Mouse (Mus musculus): ENCODE measurements around the gene Ssr2. TPM values are rescaled to one million over a fixed set of nuclear protein-coding genes. Genes with fewer than 3 reads are reported as not detected.
A peak's percentile ranks its signal among the peaks of the same experiment; 100 is the strongest.

Ssr2 gene
- total RNA-seq (2021): 10 to 100 TPM; 86.8 to 91.6 TPM
- long read RNA-seq, experiment 1, transcript Ssr2-207 (6 exons, 1,059 nt): major isoform, 47 of 62 reads
- long read RNA-seq, experiment 1, transcript Ssr2-201 (5 exons, 1,189 nt): minor isoform, 13 of 62 reads
- long read RNA-seq, experiment 1, partial matches to known transcripts: 0 of 62 reads
- long read RNA-seq, experiment 1, other reads (novel, unspliced or antisense): 2 of 62 reads
- long read RNA-seq, experiment 2, transcript Ssr2-207 (6 exons, 1,059 nt): major isoform, 64 of 77 reads
- long read RNA-seq, experiment 2, transcript Ssr2-201 (5 exons, 1,189 nt): minor isoform, 11 of 77 reads
- long read RNA-seq, experiment 2, partial matches to known transcripts: 0 of 77 reads
- long read RNA-seq, experiment 2, other reads (novel, unspliced or antisense): 2 of 77 reads

DNA sequence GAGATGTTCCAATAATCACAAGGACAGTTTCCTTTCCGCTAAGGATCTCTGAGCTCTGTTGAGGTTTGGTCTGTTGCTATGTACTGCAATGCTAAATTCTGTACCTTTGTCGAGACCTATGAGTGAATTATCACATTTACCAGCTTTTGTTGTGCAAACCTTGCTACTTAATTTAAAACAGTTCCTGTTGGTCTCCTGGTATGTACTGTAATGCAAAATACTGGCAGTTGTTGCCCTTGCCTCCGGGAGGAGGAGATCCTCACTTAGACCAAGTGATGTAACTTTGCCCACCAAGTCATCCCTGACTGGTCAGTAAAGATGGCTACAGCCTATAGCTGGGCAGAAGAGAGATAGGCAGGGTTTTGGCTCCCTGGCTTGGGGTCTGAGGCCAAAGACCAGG lies at the start of gene Ssr2:
Gene Ssr2, plus strand, starts transcription at position 337 of the 400 bp plus-strand sequence.
- no peak for DNase-seq (ENCODE audit: low spot score in 2 of 2)
- no peak within 1 kb of the TSS for H3K4me3 ChIP-seq
- TF ChIP-seq CTCF (conservative IDR thresholded peaks at IDR 0.05): no peak
- no peak within 1 kb of the TSS for H3K27ac ChIP-seq

DNA sequence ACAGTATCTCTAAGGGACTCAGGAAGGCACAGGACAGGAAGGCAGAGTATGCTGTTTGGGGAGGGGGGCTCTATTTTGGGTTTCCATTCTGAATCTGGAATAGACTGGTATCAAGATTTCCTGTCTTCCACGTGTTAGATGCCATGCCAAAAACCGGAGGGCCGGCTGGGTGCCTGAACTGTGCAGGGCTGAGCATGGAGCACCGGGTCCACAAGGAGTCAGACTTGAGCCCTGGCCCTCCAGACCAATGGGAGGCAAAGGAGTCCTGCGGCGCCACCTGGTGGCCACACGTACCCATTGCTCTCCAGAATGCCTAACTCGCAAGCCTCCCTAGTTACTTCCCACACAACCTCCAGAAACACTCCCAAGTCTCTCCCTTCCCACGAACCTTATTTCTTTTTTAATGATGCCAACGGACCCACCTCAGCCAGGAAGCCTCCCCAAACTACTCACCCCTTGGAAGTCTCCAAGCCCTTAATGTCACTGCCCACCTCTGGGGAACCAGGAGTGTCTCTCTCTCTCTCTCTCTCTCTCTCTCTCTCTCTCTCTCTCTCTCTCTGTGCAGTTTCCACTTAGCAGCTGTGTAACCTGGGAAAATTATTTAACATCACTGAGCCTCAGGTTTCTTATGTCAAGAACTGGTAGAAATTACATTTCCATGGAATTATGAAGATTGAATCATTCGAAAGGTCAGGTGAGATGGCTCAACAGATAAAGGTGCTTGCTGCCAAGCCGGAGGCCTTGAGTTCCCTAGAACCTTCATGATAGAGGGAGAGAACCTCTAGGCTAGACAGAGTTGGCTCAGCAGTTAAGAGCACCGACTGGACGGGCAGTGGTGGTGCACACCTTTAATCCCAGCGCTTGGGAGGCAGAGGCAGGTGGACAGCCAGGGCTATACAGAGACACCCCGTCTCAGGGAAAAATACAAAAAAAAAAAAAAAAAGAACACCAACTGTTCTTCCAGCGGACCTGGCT lies 49.2 kb upstream of the Ssr2 start:
- Histone ChIP-seq H3K27ac (no peak overlapping the region), H3K4me3 (no peak overlapping the region)
- peak; percentile 96 for TF ChIP-seq CTCF (conservative IDR thresholded peaks at IDR 0.05)
- DNase-seq (ENCODE audit: low spot score in 2 of 2): peak; percentile 77

GRCm38 (mm10) chr3:88527565-88527964 lies 48.1 kb upstream of the Ssr2 start:
- Histone ChIP-seq H3K27ac (no peak overlapping the region), H3K4me3 (no peak overlapping the region)
- no peak for DNase-seq (ENCODE audit: low spot score in 2 of 2)
- no peak for TF ChIP-seq CTCF (conservative IDR thresholded peaks at IDR 0.05)

DNA sequence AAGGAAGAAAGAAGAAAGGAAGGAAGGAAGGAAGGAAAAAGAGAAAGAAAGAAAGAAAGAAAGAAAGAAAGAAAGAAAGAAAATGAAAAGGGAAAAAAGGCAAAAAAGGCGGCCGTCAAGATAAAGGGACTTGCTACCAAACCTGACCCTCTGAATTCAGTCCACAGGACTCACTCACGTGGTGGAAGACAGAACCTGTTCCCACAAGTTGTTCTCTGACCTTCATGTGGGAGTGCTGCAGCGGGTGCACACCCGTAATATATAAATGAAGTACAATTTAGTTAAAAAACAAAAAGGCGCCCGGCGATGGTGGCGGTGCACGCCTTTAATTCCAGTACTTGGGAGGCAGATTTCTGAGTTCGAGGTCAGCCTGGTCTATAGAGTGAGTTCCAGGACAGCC lies 47.0 kb upstream of the Ssr2 start:
- no peak overlapping the region for H3K4me3 ChIP-seq
- TF ChIP-seq CTCF (conservative IDR thresholded peaks at IDR 0.05): no peak
- no peak for DNase-seq (ENCODE audit: low spot score in 2 of 2)
- H3K27ac ChIP-seq: no peak overlapping the region

GRCm38 (mm10) chr3:88529204-88530000 lies 46.3 kb upstream of the Ssr2 start:
- no peak for DNase-seq (ENCODE audit: low spot score in 2 of 2)
- H3K27ac ChIP-seq: no peak overlapping the region
- TF ChIP-seq CTCF (conservative IDR thresholded peaks at IDR 0.05): no peak
- no peak overlapping the region for H3K4me3 ChIP-seq

- no peak for TF ChIP-seq CTCF (conservative IDR thresholded peaks at IDR 0.05)
- no peak for DNase-seq (ENCODE audit: low spot score in 2 of 2)
- H3K27ac ChIP-seq: no peak overlapping the region
- H3K4me3 ChIP-seq: peak overlapping the region; percentile 85; the same call in 1 of the 2 replicates
Measured at GRCm38 (mm10) chr3:88530082-88530864, 45.4 kb upstream of the Ssr2 start.

DNA sequence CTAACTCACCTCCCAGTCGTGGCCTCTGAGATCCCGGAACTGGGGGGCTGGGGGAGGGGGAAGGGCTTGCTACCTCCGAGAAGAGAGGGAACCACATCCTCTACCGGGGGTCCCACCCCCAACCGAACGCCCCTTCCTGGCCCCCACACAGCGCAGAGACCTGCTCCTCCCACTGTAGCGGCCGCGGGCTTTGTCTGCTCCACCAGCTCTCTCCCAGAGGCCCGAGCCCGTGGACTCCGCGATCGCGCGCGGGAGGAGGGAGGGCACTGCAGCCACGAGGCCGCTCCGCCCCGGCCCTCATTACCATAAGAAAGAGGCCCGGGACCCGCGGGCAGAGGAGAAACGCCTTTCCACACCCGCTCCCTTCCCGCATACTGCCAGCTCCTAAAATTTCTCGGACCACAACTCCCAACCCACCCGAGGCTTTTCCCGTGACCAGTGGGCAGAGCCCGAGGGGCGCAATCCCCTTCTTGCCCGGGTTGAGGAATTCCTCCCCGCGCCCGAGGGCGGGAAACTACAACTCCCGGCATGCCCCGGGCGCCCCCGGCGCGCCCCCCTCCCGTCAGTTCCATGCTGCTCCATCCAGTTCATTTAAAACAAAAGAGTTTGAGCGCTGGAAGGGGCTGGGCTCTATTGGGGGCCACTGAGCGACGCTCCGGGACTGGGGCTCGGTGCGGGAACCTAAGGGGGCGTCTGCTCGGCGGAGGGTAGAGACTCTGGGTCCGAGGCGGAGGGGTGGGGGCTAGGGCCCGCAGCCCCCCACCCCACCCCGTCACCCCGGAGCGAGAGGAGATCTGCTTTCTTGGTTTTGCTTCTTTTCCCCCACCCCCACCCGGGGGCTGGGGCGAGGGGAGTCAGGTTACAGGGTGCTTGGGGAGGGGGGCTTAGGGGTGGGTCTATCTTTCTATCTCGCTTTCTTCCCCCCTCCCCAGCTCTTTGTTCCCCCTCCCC lies 44.1 kb upstream of the Ssr2 start:
- H3K4me3 ChIP-seq: peak overlapping the region; percentile 85
- peak; percentile 85 to 87 for DNase-seq (ENCODE audit: low spot score in 2 of 2)
- peak overlapping the region; percentile 89 for H3K27ac ChIP-seq
- TF ChIP-seq CTCF (conservative IDR thresholded peaks at IDR 0.05): 0 out of 2 replicates have a peak, but pooled peaks have one; percentile 2

DNA sequence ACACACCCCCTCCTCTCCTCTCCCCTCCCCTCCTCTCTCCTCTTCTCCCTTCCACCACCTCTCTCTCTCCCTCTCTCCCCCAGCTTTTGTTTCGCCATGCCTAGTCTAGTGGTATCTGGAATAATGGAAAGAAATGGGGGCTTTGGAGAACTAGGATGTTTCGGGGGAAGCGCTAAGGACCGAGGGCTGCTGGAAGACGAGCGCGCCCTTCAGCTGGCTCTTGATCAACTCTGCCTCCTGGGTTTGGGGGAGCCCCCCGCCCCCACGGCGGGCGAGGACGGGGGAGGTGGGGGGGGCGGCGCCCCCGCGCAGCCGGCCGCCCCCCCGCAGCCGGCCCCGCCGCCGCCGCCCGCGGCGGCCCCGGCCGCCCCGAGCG lies 43.4 kb upstream of the Ssr2 start, which contains the start of gene Mex3a:
Gene Mex3a, plus strand, starts transcription at position 97 of the 376 bp plus-strand sequence.
- H3K4me3 ChIP-seq: peak within 1 kb of the TSS; percentile 85
- DNase-seq (ENCODE audit: low spot score in 2 of 2): no peak
- no peak for TF ChIP-seq CTCF (conservative IDR thresholded peaks at IDR 0.05)
- peak within 1 kb of the TSS; percentile 89 for H3K27ac ChIP-seq

DNA sequence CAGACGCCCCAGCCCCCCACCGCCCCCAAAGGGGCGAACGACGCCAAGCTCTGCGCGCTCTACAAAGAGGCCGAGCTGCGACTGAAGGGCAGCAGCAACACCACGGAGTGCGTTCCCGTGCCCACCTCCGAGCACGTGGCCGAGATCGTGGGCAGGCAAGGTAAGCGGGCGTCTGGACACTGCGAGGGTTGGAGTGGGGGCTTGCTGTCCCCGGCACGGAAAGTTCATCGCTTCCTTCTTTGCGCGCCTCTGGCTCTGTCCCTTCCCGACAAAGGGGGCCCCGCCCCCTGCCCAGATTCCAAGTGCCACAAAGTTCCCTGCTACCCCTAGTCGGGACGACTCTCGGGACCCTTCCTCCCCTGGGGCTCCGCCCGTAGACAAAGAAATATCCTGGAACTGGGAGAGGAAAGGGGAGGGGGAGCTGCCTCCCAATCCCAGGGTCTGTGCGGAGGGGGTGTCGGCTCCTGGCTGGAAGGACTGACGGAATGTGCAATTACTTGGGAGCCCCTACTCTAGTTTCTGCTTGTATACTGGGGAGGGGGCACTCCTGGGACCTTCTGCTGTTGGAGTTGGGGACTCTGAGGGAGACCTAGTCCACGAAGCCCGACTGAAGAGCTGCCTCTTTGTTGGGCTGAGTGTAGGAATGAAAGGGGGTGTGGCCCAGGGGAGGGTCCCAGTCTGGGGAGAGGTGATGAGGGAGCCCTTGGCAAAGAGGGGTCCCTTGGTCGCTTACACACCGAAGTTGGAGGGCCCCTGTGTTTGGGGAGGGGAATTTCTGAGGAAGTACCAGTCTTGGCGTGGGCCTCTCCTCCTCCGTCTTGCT lies 42.8 kb upstream of the Ssr2 start:
- peak overlapping the region; percentile 85 for H3K4me3 ChIP-seq
- no peak for DNase-seq (ENCODE audit: low spot score in 2 of 2)
- TF ChIP-seq CTCF (conservative IDR thresholded peaks at IDR 0.05): no peak
- H3K27ac ChIP-seq: no peak overlapping the region

DNA sequence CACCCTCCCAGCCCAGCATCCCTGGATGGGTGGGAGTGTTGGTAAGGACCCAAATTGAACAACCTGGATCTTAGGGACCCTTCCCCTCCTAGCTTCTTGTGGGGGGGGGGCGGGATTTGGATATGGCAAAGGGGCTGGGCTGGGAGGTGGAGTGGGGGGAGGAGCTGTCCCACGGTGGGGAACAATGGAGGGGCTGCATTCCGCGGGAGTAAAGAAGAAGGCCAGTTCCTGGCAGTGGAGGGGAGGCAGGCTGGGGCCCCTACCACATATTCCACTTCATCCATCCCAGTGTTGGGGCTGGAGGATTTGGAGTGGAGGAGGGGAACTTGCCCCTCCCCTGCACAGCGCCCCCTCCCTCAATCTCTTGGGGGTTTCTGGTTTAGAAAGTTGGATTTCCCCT lies 42.0 kb upstream of the Ssr2 start:
- H3K4me3 ChIP-seq: no peak overlapping the region
- no peak overlapping the region for H3K27ac ChIP-seq
- no peak for DNase-seq (ENCODE audit: low spot score in 2 of 2)
- no peak for TF ChIP-seq CTCF (conservative IDR thresholded peaks at IDR 0.05)

All from layer of hippocampus, adult 2 months (tissue).